Mouse (Mus musculus): ENCODE data around the gene Rgs2. TPM values are rescaled to one million over a fixed set of nuclear protein-coding genes. Genes with fewer than 3 reads are reported as not detected.

Rgs2 gene
- total RNA-seq (2021) = 10 to 100 TPM; 34.8 to 42.8 TPM
- long read RNA-seq, experiment 1, transcript Rgs2-202 (5 exons, 3,021 nt) = major isoform, 7 of 8 reads
- long read RNA-seq, experiment 1, partial matches to known transcripts = 0 of 8 reads
- long read RNA-seq, experiment 1, other reads (novel, unspliced or antisense) = 0 of 8 reads
- long read RNA-seq, experiment 2, transcript Rgs2-202 (5 exons, 3,021 nt) = major isoform, 7 of 9 reads
- long read RNA-seq, experiment 2, partial matches to known transcripts = 0 of 9 reads
- long read RNA-seq, experiment 2, other reads (novel, unspliced or antisense) = 2 of 9 reads

DNA sequence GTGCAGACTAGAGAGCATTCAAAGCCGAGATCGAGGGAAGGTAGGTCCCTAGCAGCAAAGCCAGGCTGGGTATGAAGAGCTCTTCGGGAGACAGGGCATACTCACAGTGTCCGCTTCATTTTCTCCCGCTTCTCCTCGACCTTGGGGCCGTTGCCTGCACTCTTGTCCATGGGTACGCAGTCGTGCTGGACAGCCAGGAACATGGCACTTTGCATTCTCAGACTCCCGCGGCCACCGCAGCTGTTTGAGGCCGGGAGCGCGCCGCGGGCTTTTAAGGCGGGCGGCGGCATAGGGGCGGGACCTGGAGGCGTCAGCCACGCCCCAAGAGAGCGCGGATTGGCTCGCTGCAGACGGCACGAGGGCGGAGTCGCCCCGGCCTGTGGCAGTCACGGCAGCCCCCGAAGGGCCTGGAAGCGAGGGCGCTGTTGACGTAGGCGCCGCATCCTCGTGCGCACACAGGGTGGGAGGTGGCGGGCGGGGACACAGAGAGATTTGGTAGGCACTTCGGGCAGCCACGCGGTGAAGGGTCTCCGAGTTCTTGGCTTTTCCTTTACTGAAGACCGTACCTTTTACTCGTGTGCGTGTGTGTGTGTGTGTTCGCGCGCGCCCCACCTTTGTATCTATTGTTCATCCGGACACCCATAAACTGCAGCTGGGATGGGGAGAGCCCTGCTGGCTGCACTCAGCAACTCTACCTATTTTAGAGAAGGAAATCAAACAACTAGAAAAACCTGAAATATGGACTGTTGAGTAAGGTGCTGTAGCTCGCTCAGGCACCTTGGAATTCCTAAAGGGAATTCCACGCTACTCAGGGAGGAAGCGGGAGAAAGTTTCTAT, at the start of gene Rgs2:
Rgs2 (minus strand) TSS at position 258 of the 837 bp plus-strand sequence.
- DNase-seq (ENCODE audit: low spot score in 2 of 2) = peak; percentile 95 to 96

DNA sequence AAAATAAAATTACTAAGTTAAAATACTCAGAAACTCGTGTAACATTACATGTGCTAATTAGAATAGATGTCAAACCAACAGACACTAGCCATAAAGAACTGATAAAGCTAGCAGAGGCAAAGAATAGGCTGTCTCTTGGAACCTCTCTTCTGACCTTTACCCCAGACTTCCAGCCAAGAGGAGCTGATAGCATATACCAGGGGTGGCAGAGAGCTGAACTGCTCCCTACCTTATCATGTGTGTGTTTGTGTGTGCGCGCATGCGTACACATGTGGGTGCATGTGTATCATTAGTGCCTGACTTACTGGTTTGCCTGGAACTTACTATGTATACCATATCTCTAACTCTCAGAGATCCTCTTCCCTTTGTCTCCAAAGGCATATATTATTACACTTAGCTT, 49.4 kb upstream of the Rgs2 start:
- no peak for DNase-seq (ENCODE audit: low spot score in 2 of 2)

GRCm38 (mm10) chr1:144041826-144042225, 37.9 kb upstream of the Rgs2 start:
- DNase-seq (ENCODE audit: low spot score in 2 of 2) = no peak

DNA sequence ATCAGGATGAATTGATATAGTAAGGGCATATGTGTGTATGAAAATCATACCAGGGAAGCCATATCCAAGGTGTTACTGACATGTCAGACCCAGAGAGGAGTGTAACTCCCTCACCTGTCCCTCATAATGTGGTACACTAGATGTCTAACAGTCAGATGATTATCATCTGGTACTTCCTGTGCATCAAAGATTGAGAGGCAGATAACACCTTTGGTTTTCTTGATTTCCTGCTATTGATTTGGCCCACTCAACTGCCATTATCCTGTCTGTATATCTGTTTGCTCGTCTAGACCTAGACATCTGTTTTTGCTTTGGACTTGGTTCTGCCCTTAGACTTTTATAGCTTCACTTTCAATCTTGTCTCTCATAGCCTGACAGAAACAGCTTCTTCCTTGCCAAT, 29.5 kb upstream of the Rgs2 start:
- DNase-seq (ENCODE audit: low spot score in 2 of 2) = no peak

- no peak for DNase-seq (ENCODE audit: low spot score in 2 of 2)
These were observed 26.5 kb upstream of the Rgs2 start for GRCm38 (mm10) chr1:144030499-144030898.

DNA sequence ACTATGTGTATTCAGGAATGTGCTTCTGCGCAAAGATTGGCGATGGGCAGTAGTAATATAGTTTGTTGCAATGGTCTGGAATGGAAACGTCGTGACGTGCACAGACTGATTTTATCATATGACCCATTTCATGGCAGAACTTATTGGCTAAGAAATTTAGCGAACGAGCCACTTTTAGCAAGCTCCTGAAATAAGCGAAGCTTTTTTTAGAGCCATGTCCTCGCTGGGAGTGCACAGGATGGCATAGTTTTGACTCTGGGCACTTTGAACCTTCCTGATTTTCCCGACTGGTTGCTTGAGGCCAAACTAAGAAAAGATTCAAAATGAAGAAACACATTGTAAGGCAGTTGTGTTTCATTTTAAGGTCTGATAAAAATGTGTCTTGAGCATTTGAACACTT, 25.7 kb upstream of the Rgs2 start:
- no peak for DNase-seq (ENCODE audit: low spot score in 2 of 2)

DNA sequence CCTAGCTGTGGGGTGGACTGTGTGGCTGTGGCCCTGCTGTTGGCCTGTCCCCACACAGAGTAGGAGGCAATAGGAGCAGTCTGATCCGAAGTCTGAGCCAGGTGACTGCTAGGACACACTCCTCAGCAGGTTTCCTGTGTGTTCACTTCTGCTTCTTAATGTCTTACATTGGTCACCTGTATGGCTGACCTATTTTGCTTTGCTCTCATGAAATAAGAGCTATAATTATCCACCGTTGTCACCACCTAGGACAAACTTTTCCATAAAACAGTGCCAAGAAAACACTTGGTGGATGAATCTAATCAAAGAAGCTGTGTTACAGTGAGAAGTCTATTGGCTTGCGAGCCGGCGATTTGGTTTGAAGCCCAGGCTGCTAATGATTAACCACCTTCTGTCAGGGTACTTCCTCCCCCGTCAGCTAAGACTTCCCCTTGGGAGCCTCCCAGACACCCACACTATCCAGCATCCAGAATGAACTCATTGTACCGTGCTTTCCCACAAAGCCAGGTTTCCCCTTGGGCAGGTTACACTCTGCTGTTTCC, 14.5 kb upstream of the Rgs2 start:
- DNase-seq (ENCODE audit: low spot score in 2 of 2) = peak; percentile 42 to 54

GRCm38 (mm10) chr1:144013913-144014312, 10.0 kb upstream of the Rgs2 start:
- no peak for DNase-seq (ENCODE audit: low spot score in 2 of 2)

DNA sequence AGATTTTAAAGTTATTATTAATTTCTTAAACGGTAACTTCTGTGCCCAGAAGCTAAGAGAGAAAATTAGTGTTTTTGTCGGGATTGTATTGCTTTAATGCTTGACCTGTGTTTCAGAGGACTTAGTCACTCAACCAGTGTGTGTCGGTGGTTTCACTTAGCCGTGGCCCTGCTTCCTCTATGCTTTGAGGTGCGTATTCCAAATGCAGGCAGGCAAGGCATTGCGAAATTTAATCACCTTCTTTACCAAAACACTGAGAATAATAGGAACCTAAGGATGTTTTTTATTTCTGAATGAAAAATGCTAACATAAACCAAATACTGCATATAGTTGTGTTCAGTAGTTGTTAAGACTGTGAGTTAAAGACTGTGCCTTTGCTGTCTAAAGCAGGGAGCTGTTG, 3.4 kb upstream of the Rgs2 start:
- no peak for DNase-seq (ENCODE audit: low spot score in 2 of 2)

DNA sequence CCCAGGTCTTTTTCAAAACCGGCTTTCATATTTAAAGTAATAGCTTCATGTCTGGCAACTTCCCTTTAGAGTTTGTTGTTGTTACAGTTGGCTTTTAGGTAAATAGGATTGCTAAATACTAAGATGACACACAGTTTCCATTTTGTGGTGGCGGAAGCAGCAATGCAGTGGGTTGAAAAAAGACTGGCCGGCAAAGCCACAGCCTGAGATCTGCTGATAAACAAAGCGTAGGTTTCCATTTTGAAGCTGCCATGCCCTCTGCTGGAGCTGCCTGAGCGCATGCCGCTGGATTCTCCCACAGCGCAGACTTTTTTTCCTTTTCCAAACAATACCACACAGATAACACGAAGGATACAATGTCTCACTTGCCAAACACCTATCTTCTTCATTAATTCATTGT, 2.6 kb upstream of the Rgs2 start:
- DNase-seq (ENCODE audit: low spot score in 2 of 2) = peak; percentile 68 to 76

- no peak for DNase-seq (ENCODE audit: low spot score in 2 of 2)
These were observed 1.7 kb upstream of the Rgs2 start for GRCm38 (mm10) chr1:144005648-144006047.

DNA sequence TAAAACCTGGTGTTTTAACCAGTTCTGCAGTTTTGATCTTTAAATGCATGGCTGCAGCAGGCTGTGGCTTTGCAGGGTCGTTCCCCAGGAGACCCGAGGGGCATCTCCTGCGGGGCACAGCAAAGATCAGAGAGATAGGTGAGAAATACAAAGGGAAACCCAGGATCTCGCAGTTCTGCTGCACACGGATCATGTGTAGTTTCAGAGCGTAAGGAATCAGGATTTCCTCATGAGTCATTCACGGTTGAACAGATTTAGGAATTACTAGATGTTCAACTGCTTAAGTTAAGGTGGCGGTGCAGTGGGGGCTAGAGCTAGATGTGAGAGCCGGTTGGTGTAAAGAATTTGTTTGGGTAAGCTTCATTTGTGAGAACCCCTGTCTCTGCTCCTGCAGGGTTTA, 780 bp upstream of the Rgs2 start:
- peak in 1 of 2 experiments; percentile 28 for DNase-seq (ENCODE audit: low spot score in 2 of 2)

DNA sequence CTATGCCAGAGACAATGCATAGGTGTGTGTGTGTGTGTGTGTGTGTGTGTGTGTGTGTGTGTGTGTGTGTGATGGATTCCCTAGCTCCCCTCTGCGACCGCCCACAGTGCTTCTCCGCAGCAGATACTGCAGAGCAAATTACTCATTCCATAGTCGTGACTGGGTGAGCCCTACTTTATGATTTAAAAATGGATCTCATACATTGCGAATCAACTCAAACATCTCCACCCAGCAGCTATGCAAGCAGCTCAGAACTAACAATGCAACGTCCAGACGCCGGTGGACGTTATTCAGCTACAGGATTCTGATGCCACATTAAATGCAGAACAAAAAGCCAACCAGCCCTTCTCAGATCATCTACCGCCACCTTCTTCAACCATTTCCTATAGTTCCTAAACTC, 545 bp downstream of the Rgs2 start:
- peak; percentile 38 to 42 for DNase-seq (ENCODE audit: low spot score in 2 of 2)

DNA sequence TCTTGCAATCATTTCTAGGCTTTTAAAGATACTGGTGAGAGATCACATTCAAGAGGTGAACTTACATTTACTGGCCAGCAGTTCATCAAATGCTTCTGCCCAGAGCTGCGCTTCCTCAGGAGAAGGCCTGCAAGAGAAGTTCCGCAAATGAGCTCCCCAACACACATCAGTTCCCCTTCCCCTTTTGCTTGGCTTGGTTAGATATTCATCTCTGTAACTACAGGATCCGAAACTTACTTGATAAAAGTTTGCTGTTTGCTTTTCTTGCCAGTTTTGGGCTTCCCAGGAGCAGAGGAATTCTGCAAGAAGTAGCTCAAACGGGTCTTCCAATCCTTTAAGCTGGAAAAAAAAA, 1.3 kb downstream of the Rgs2 start:
- peak in 1 of 2 experiments; percentile 24 for DNase-seq (ENCODE audit: low spot score in 2 of 2)

DNA sequence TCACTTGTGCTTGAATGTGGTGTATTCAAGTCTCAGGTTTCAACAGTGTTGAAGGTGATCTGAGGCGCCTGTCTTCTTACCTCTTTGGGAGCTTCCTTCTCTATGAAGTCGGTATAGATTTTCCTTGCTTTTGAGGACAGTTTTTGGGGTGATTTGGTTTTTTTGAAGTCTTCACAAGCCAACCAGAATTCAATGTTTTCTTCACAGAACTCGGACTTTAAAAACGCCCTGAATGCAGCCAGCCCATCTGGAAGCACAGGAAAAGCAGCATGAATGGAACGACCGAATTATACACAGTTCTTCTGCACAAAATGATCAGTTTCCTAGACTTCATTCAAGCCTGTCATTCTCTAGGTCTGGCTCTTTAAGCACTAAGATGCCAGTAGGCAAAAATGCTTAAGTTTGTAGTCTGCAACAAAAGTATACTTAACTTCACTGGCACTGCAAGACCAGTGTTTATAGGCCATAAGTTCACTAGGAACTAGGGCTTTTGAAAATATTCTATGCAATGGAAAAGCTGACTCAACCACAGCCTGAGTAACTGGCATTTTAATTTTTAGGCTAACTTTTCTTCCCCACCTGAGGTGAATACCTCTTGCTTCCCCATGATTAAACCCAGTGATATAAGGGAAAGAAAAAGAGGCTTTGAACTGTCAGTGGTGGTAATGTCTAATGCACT, 1.8 kb downstream of the Rgs2 start:
- DNase-seq (ENCODE audit: low spot score in 2 of 2) = no peak

- DNase-seq (ENCODE audit: low spot score in 2 of 2) = no peak
These were observed 3.7 kb downstream of the Rgs2 start for GRCm38 (mm10) chr1:144000246-144000645.

DNA sequence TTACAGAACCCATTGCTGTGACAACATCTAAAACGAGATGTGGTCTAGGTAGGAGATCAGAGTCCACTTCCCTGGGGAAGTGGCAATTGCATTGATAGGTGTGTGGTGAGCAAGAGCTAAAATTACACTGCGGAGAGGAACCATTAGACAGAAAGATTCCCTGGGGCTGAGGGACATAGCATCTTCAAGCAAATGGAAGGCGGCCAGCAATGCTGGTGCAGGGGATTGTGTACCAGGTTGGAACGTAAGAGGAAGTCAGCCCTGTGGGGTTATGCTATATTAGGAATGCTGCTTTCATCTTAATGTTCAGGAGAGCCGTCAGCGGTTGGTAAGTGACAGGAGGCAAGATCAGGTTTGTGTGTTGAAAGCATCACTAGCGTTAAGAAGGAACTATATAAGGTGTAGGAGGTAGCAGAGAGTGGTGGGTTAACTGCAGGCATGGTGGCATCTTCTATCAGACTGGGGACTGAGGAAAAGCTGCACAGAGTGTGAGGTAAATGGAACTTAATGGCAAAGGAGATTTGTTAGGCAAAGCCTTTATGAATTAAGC, 4.5 kb downstream of the Rgs2 start:
- DNase-seq (ENCODE audit: low spot score in 2 of 2) = no peak

- DNase-seq (ENCODE audit: low spot score in 2 of 2) = no peak
These were observed 10.9 kb downstream of the Rgs2 start for GRCm38 (mm10) chr1:143993026-143993425.

GRCm38 (mm10) chr1:143992528-143992927, 11.4 kb downstream of the Rgs2 start:
- no peak for DNase-seq (ENCODE audit: low spot score in 2 of 2)

DNA sequence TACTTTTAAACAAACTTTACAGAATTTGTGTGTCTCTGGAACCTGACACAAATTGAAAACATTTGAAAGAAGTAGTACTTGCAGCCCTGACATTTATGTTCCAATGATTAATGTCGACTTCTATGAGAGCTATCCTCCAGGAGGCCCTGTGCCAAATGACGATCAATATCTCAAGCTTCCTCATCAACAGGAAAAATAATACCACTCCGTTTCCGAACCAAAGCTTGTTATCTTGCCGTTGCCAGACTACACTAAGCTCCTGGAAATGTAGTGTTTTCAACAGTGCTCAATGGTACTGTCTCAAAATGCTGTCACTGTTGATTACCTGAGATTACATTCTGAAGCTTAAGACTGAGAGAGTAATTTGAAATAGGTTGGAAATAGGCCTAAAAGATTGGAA, 13.7 kb downstream of the Rgs2 start:
- DNase-seq (ENCODE audit: low spot score in 2 of 2) = no peak

DNA sequence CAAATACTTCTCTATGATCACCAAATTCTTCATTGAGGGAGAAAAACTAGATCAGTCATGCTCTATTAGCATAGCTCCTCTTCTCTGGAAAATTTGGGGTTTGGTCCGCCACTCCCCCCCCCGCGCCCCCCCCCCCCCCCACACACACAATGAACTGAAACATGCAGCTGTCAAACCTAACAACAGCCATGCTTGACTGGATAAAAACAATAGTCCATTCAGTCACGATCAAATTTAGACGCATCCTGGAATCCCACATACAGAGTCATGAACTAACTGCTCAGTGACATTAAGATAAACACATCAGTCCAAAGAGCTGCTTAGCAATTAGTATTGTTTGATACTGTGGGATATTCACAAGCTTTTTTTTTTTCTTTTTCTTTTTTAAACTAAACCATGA, 14.2 kb downstream of the Rgs2 start:
- DNase-seq (ENCODE audit: low spot score in 2 of 2) = no peak

DNA sequence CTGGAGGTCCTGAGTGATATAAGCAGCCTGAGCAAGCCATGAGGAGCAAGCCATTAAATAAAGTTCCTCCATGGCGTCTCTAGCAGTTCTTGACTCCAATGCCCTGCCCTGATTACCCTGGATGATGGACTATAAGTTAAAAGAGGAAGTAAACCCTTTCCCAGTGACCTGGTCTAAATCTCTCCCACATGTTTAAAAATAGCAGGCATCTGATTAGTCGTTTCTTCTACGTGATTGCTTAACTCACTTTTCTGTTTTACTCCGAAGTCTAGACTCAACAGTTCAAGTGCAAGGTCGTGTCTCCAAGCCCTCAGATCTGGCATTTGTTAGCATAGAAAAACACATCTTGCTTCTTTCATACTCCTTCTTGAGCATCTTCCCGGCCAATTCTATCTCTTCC, 15.2 kb downstream of the Rgs2 start:
- DNase-seq (ENCODE audit: low spot score in 2 of 2) = no peak
